Mouse (Mus musculus) embryonic facial prominence, embryonic 11.5 days (tissue): ENCODE results near the gene Gm21704. TPM values are rescaled to one million over a fixed set of nuclear protein-coding genes. Genes with fewer than 3 reads are reported as not detected.
"Not testable (repeated sequence)": the region's sequence is repeated elsewhere in the genome, so short reads cannot be mapped to it uniquely, and the experiment has no call there.

Source experiments
- ATAC-seq: fragments of 200-750 bp; cut with Nextera tagmentation; replicated peaks from 2 replicates; pipeline ENCODE4 v1.8.0; 2017; ENCODE audit warnings: low read depth; ENCODE audit not compliant: insufficient number of reproducible peaks, low FRiP score, low TSS enrichment
- DNase-seq: peaks from one replicate; pipeline ENCODE4 v3.0.0-alpha.2; 2015; ENCODE audit warnings: low spot score
- H3K27ac ChIP-seq: fragments of 300-500 bp; sonication (generic); replicated peaks from 2 replicates; pipeline ENCODE4 v1.5.1; 2014; ENCODE audit warnings: mild to moderate bottlenecking, low read depth, low read length, control low read depth
- H3K27me3 ChIP-seq: fragments of 300-500 bp; sonication (generic); 2 replicates; pipeline ENCODE4 v1.6.1; 2014; ENCODE audit warnings: mild to moderate bottlenecking, low read length, moderate library complexity, mixed read lengths; ENCODE audit not compliant: control insufficient read depth, insufficient read depth
- H3K36me3 ChIP-seq: fragments of 300-500 bp; sonication (generic); replicated peaks from 2 replicates; pipeline ENCODE4 v1.6.1; 2014; ENCODE audit warnings: low read depth, mild to moderate bottlenecking, low read length, moderate library complexity, mixed read lengths; ENCODE audit not compliant: control insufficient read depth, insufficient read depth
- H3K4me1 ChIP-seq: fragments of 300-500 bp; sonication (generic); 2 replicates; pipeline ENCODE4 v1.6.1; 2014; ENCODE audit warnings: low read length, mixed read lengths; ENCODE audit not compliant: control insufficient read depth, insufficient read depth
- H3K4me2 ChIP-seq: fragments of 300-500 bp; sonication (generic); 2 replicates; pipeline ENCODE4 v1.6.1; 2014; ENCODE audit warnings: low read depth, mild to moderate bottlenecking, control low read depth, low read length, moderate library complexity
- H3K4me3 ChIP-seq: fragments of 300-500 bp; sonication (generic); 2 replicates; pipeline ENCODE4 v1.5.1; 2014; ENCODE audit warnings: low read depth, low read length, control low read depth
- H3K9ac ChIP-seq: fragments of 300-500 bp; sonication (generic); replicated peaks from 2 replicates; pipeline ENCODE4 v1.6.1; 2014; ENCODE audit warnings: mild to moderate bottlenecking, control low read depth, low read length
- H3K9me3 ChIP-seq: fragments of 300-500 bp; sonication (generic); replicated peaks from 2 replicates; pipeline ENCODE4 v1.6.1; 2016; ENCODE audit warnings: mild to moderate bottlenecking, low read length, inconsistent platforms, mixed read lengths; ENCODE audit not compliant: control insufficient read depth
- WGBS: fragments of 180-500 bp; shearing (Covaris S2); extraction: QIAGEN DNeasy Blood & Tissue Kit; methylation state at CpG from one replicate; pipeline ENCODE4 v1.1.7; 2014; 5-methylcytosine and 5-hydroxymethylcytosine counted together
- polyA plus RNA-seq: library from polyadenylated mRNA; unstranded; fragments of >200 nt; fragmentation: Nextera tagmentation; extraction: Ambion mirVana; gene quantifications from 2 replicates; pipeline ENCODE4 v1.2.1, GENCODE M21; 2014

Gene Gm21704
- polyA plus RNA-seq, result not detected in 2 replicates

GRCm38 (mm10) chrY:3410067-3410466, at the start of gene Gm21704, which contains the start of gene Gm21708:
Gm21704 (minus strand) TSS chrY:3410167.
Gm21708 (minus strand) TSS chrY:3410167.
- ATAC-seq, H3K27ac ChIP-seq, H3K4me2 ChIP-seq, H3K9ac ChIP-seq, H3K27me3 ChIP-seq, H3K36me3 ChIP-seq, DNase-seq, H3K4me1 ChIP-seq, H3K4me3 ChIP-seq, H3K9me3 ChIP-seq: not testable (repeated sequence)
- WGBS, result no CpG with 5 or more reads among the region's 9 CpGs

- not testable (repeated sequence) for DNase-seq, H3K36me3 ChIP-seq, H3K4me2 ChIP-seq, H3K9ac ChIP-seq, H3K9me3 ChIP-seq, H3K27ac ChIP-seq, ATAC-seq, H3K4me1 ChIP-seq, H3K27me3 ChIP-seq, H3K4me3 ChIP-seq
- WGBS, result no CpG with 5 or more reads among the region's 9 CpGs
Measured at GRCm38 (mm10) chrY:3345229-3345628, 64.7 kb downstream of the Gm21704 start, which contains the start of gene Gm21693. Gm21693 (minus strand) TSS chrY:3345329.

DNA sequence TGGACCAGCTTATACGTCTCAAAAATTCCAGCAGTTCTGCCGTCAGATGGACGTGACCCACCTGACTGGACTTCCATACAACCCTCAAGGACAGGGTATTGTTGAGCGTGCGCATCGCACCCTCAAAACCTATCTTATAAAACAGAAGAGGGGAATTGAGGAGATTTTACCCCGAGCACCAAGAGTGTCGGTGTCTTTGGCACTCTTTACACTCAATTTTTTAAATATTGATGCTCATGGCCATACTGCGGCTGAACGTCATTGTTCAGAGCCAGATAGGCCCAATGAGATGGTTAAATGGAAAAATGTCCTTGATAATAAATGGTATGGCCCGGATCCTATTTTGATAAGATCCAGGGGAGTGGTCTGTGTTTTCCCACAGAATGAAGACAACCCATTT, 69.3 kb downstream of the Gm21704 start:
- DNase-seq, H3K9me3 ChIP-seq, H3K27me3 ChIP-seq, H3K36me3 ChIP-seq, H3K4me2 ChIP-seq, H3K4me3 ChIP-seq, H3K27ac ChIP-seq, ATAC-seq, H3K4me1 ChIP-seq, H3K9ac ChIP-seq: not testable (repeated sequence)
- WGBS, result no CpG with 5 or more reads among the region's 11 CpGs

Other genes starting within 250 kb of the Gm21704 start
- gene Gm21677, start 103.7 kb downstream of the Gm21704 start, polyA plus RNA-seq, result not detected in 2 replicates
- not detected in 2 replicates for gene Gm21693, start 64.8 kb downstream of the Gm21704 start, polyA plus RNA-seq
- gene Gm21708, start within 50 bp of the Gm21704 start, polyA plus RNA-seq, result not detected in 2 replicates